Mouse (Mus musculus) CH12.LX (cell line): ENCODE results near the gene Meiob. TPM values are rescaled to one million over a fixed set of nuclear protein-coding genes. Genes with fewer than 3 reads are reported as not detected.

ENCODE experiments used
- DNase-seq: peaks from one replicate; pipeline ENCODE4 v3.0.0-alpha.2; 2013; ENCODE audit errors: extremely low read depth
- H3K27ac ChIP-seq: 2 replicates; pipeline ENCODE4 v1.5.1; 2012; ENCODE audit warnings: low read depth, mild to moderate bottlenecking, control low read depth, moderate library complexity; ENCODE audit not compliant: insufficient read depth
- H3K27me3 ChIP-seq: replicated peaks from 2 replicates; pipeline ENCODE3; 2012; ENCODE audit warnings: inconsistent platforms
- H3K36me3 ChIP-seq, 2 experiments: replicated peaks in 1 of 2; 2 replicates each; pipeline versions ENCODE3 to v1.6.1; 2012; ENCODE audit warnings: inconsistent platforms in 1 of 2, low read length in 1 of 2, mild to moderate bottlenecking in 1 of 2, mixed read lengths in 1 of 2, moderate library complexity in 1 of 2; ENCODE audit not compliant: control insufficient read depth in 1 of 2, insufficient read depth in 1 of 2
- H3K4me1 ChIP-seq, 2 experiments: 2 replicates each; pipeline ENCODE4 v1.6.1; 2012; ENCODE audit warnings: inconsistent platforms in 1 of 2, moderate library complexity in 1 of 2; ENCODE audit not compliant: insufficient read depth in 2 of 2, control insufficient read depth in 1 of 2
- H3K4me2 ChIP-seq: 2 replicates; pipeline ENCODE4 v1.6.1; 2012; ENCODE audit warnings: low read depth, mild to moderate bottlenecking, control low read depth; ENCODE audit not compliant: poor library complexity, insufficient read depth, severe bottlenecking
- H3K4me3 ChIP-seq, 3 experiments: fragments of 150-350 bp in 1 of 3; sonication (generic) in 1 of 3; replicated peaks in 1 of 3; 2 replicates each; pipeline versions ENCODE3 to v1.5.1; 2011 to 2012; ENCODE audit warnings: low read depth in 2 of 3, low read length in 2 of 3, mild to moderate bottlenecking in 2 of 3, moderate library complexity in 2 of 3, control low read depth in 1 of 3, improper control_type of control experiment in 1 of 3, inconsistent platforms in 1 of 3, mixed read lengths in 1 of 3; ENCODE audit not compliant: poor library complexity in 1 of 3
- H3K79me2 ChIP-seq: replicated peaks from 2 replicates; pipeline ENCODE4 v1.6.1; 2012; ENCODE audit warnings: mild to moderate bottlenecking, moderate library complexity; ENCODE audit not compliant: control insufficient read depth, poor library complexity, insufficient read depth, severe bottlenecking; ENCODE audit errors: extremely low read depth
- H3K9ac ChIP-seq: 2 replicates; pipeline ENCODE4 v1.6.1; 2012; ENCODE audit warnings: low read depth, mild to moderate bottlenecking, control low read depth, moderate library complexity; ENCODE audit not compliant: insufficient read depth
- H3K9me3 ChIP-seq: replicated peaks from 2 replicates; pipeline ENCODE3; 2012; ENCODE audit warnings: low read length, inconsistent platforms, mixed read lengths
- CHD1 ChIP-seq: IDR thresholded peaks from 2 replicates; pipeline ENCODE4 v1.6.1; 2012; ENCODE audit warnings: low read depth, low read length, improper control_type of control experiment, inconsistent platforms
- CTCF ChIP-seq, 2 experiments: IDR thresholded peaks in 1 of 2; conservative IDR thresholded peaks in 1 of 2; 2 replicates each; pipeline ENCODE4 v1.5.1; 2011 to 2012; ENCODE audit warnings: low read depth in 2 of 2, low read length in 2 of 2, improper control_type of control experiment in 1 of 2, inconsistent platforms in 1 of 2, mild to moderate bottlenecking in 1 of 2, moderate library complexity in 1 of 2
- E2F4 ChIP-seq: IDR thresholded peaks from 2 replicates; pipeline ENCODE4 v1.6.1; 2011; ENCODE audit warnings: low read depth, low read length, improper control_type of control experiment; ENCODE audit not compliant: insufficient replicate concordance
- ELF1 ChIP-seq: IDR thresholded peaks from 2 replicates; pipeline ENCODE4 v1.6.1; 2014; ENCODE audit warnings: low read depth, mild to moderate bottlenecking, inconsistent platforms, low read length, improper control_type of control experiment
- EP300 ChIP-seq: IDR thresholded peaks from 2 replicates; pipeline ENCODE4 v1.6.1; 2011; ENCODE audit warnings: low read length, improper control_type of control experiment
- ETS1 ChIP-seq: conservative IDR thresholded peaks from 2 replicates; pipeline ENCODE4 v1.6.1; 2012; ENCODE audit warnings: low read depth, mild to moderate bottlenecking, inconsistent platforms, low read length, improper control_type of control experiment, moderate library complexity
- IRF4 ChIP-seq: IDR thresholded peaks from 2 replicates; pipeline ENCODE4 v1.6.1; 2014; ENCODE audit warnings: low read depth, mild to moderate bottlenecking, inconsistent platforms, low read length, improper control_type of control experiment
- JUN ChIP-seq: IDR thresholded peaks from 2 replicates; pipeline ENCODE4 v1.6.1; 2011; ENCODE audit warnings: low read depth, mild to moderate bottlenecking, low read length, improper control_type of control experiment, moderate library complexity; ENCODE audit not compliant: insufficient read depth
- JUND ChIP-seq: conservative IDR thresholded peaks from 2 replicates; pipeline ENCODE4 v1.6.1; 2011; ENCODE audit warnings: low read depth, low read length, improper control_type of control experiment
- KAT2A ChIP-seq: IDR thresholded peaks from 2 replicates; pipeline ENCODE4 v1.6.1; 2012; ENCODE audit warnings: low read length, improper control_type of control experiment, inconsistent platforms; ENCODE audit not compliant: insufficient replicate concordance
- MAFK ChIP-seq: IDR thresholded peaks from 2 replicates; pipeline ENCODE4 v1.6.1; 2011; ENCODE audit warnings: low read length, improper control_type of control experiment; ENCODE audit not compliant: insufficient replicate concordance
- MAX ChIP-seq: IDR thresholded peaks from 2 replicates; pipeline ENCODE4 v1.6.1; 2011; ENCODE audit warnings: low read length, improper control_type of control experiment
- MAZ ChIP-seq: IDR thresholded peaks from 2 replicates; pipeline ENCODE4 v1.6.1; 2012; ENCODE audit warnings: low read depth, mild to moderate bottlenecking, inconsistent platforms, low read length, improper control_type of control experiment, moderate library complexity
- NRF1 ChIP-seq: IDR thresholded peaks from 2 replicates; pipeline ENCODE4 v1.6.1; 2014; ENCODE audit warnings: low read depth, mild to moderate bottlenecking, inconsistent platforms, low read length, improper control_type of control experiment, moderate library complexity
- POLR2AphosphoS2 ChIP-seq: IDR thresholded peaks from 2 replicates; pipeline ENCODE4 v1.6.1; 2011; ENCODE audit warnings: low read depth, low read length, improper control_type of control experiment
- RAD21 ChIP-seq: IDR thresholded peaks from 2 replicates; pipeline ENCODE4 v1.6.1; 2011; ENCODE audit warnings: low read depth, mild to moderate bottlenecking, low read length, improper control_type of control experiment, moderate library complexity
- SIN3A ChIP-seq: IDR thresholded peaks from 2 replicates; pipeline ENCODE4 v1.6.1; 2012; ENCODE audit warnings: low read length, improper control_type of control experiment, inconsistent platforms
- TBP ChIP-seq: conservative IDR thresholded peaks from 2 replicates; pipeline ENCODE4 v1.6.1; 2011; ENCODE audit warnings: low read depth, low read length, improper control_type of control experiment
- USF2 ChIP-seq: conservative IDR thresholded peaks from 2 replicates; pipeline ENCODE4 v1.6.1; 2011; ENCODE audit warnings: low read depth, low read length, improper control_type of control experiment
- ZMIZ1 ChIP-seq: IDR thresholded peaks from 2 replicates; pipeline ENCODE4 v1.6.1; 2012; ENCODE audit warnings: low read depth, mild to moderate bottlenecking, inconsistent platforms, low read length, improper control_type of control experiment
- dilution Hi-C: fragments of 300-500 bp; cut with MboI; formaldehyde crosslinking; loops from 2 replicates; pipeline ENCODE4 v1.14.3; 2020; ENCODE audit warnings: low sequenced_read_pairs; ENCODE audit not compliant: extremely low pct_unique_long_range_greater_than_20kb, extremely low pct_ligation_motif_present
- in situ Hi-C: fragments of 300-500 bp; cut with MboI; formaldehyde crosslinking; loops from 3 replicates; pipeline ENCODE4 v1.14.3; 2019; ENCODE audit warnings: low sequenced_read_pairs, low pct_ligation_motif_present, low pct_unique_long_range_greater_than_20kb, mixed read lengths
- polyA plus RNA-seq: library from polyadenylated mRNA; unstranded; fragments of >175 nt; gene quantifications from 2 replicates; pipeline ENCODE4 v1.2.1, GENCODE M21; 2012; ENCODE audit warnings: low read depth; ENCODE audit not compliant: insufficient read length
- total RNA-seq, 2 experiments: library from RNA; depleted of rRNA; stranded (reverse); fragments of 300-350 nt in 1 of 2; fragments of >200 nt in 1 of 2; gene quantifications; 2 replicates each; pipeline ENCODE4 v1.2.3; 2012 to 2014

Gene Meiob
- total and polyA plus RNA-seq, 3 experiments, result 0.23 to 0.40 (median 0.30) TPM

- H3K36me3 ChIP-seq, result peaks cover 0 to 5% of the 10 kb centered on the region in 2 experiments
- no peaks in the 10 kb centered on the region for H3K9me3 ChIP-seq
- DNase-seq, result no peak
- dilution Hi-C loops, result no loop called here
- peaks cover 8% of the 10 kb centered on the region for H3K27me3 ChIP-seq
- in situ Hi-C loops, result no loop called here
- H3K4me1 ChIP-seq, result peaks cover 0 to 15% of the 10 kb centered on the region in 2 experiments; a peak in 2 of 4 replicates
- TF ChIP-seq EP300 (no peak), USF2 (no peak), POLR2AphosphoS2 (no peak), KAT2A (no peak), SIN3A (no peak), ELF1 (no peak), JUND (no peak), IRF4 (no peak), ZMIZ1 (no peak), CTCF (conservative IDR thresholded peaks at IDR 0.05 in 1 of 2, IDR thresholded peaks at IDR 0.05 in 1 of 2; ENCODE audit: low read depth in 2 of 2, low read length in 2 of 2) (no peak), ETS1 (no peak), RAD21 (no peak), MAZ (no peak), TBP (no peak), JUN (no peak)
- no peak overlapping the region for H3K9ac ChIP-seq
- H3K4me3 ChIP-seq, result no peak overlapping the region
- no peak overlapping the region for H3K27ac ChIP-seq
- no peaks in the 10 kb centered on the region for H3K79me2 ChIP-seq
- H3K4me2 ChIP-seq, result no peak overlapping the region
These were observed 40.4 kb downstream of the Meiob start for GRCm38 (mm10) chr17:24844525-24844924.

GRCm38 (mm10) chr17:24847386-24847785 is 43.3 kb downstream of the Meiob start:
- Histone ChIP-seq H3K9ac (no peak overlapping the region), H3K36me3 (peaks cover 0 to 5% of the 10 kb centered on the region in 2 experiments), H3K4me3 (no peak overlapping the region), H3K79me2 (no peaks in the 10 kb centered on the region), H3K4me2 (no peak overlapping the region), H3K27me3 (peaks cover 10% of the 10 kb centered on the region), H3K27ac (no peak overlapping the region), H3K4me1 (peaks cover 0 to 25% of the 10 kb centered on the region in 2 experiments; a peak in 2 of 4 replicates), H3K9me3 (no peaks in the 10 kb centered on the region)
- no peak for DNase-seq
- dilution Hi-C loops (no loop called here), in situ Hi-C loops (no loop called here)
- TF ChIP-seq JUND, result no peak
- TF ChIP-seq JUN, result no peak
- no peak for TF ChIP-seq MAFK
- TF ChIP-seq SIN3A, result no peak
- no peak for TF ChIP-seq NRF1
- no peak for TF ChIP-seq MAX
- TF ChIP-seq KAT2A, result no peak
- TF ChIP-seq ZMIZ1, result no peak
- no peak for TF ChIP-seq TBP
- TF ChIP-seq CHD1, result no peak
- TF ChIP-seq E2F4, result no peak
